Mouse (Mus musculus) bone marrow macrophage, adult 2 months (primary cell): Measurements from ENCODE around the gene Anapc1.

ENCODE experiments used
- CTCF ChIP-seq: IDR thresholded peaks from 2 replicates; pipeline ENCODE4 v1.5.1; 2012; ENCODE audit warnings: low read depth, mild to moderate bottlenecking, low read length, moderate library complexity
- POLR2A ChIP-seq: IDR thresholded peaks from 2 replicates; pipeline ENCODE4 v1.6.1; 2012; ENCODE audit warnings: mild to moderate bottlenecking, low read depth, low read length, borderline replicate concordance

DNA sequence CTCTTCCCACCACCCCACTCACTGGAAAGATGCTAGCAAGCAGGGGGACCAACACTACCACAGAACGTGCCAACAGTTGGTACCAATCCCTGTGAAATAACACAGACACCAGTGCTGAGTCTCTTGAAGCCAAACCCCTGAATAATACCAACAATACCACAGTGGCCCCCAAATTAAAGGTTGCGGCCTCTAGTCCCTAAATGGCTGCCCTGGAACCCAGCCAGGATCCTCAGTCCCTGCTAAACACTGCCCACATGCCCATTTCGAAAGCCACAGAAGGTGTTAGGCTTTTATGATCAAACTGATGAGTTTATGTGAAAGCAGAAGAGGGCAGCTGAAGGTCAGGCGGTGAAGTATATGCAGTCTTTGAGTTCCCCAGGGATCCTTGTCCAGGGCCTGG is 116.2 kb downstream of the Anapc1 start:
- TF ChIP-seq CTCF: no peak
- no peak for TF ChIP-seq POLR2A
